Mouse (Mus musculus) liver, embryonic 12.5 days (tissue): ENCODE measurements around the gene Gm9970. TPM values are rescaled to one million over a fixed set of nuclear protein-coding genes. Genes with fewer than 3 reads are reported as not detected.
A peak's percentile ranks its signal among the peaks of the same experiment; 100 is the strongest.
"Not testable (repeated sequence)": the region's sequence is repeated elsewhere in the genome, so short reads cannot be mapped to it uniquely, and the experiment has no call there.

Experiments used
- ATAC-seq: fragments of 200-750 bp; cut with Nextera tagmentation; 2 replicates; pipeline ENCODE4 v1.8.0; 2017; ENCODE audit warnings: moderate number of reproducible peaks, mild to moderate bottlenecking, moderate library complexity
- H3K27ac ChIP-seq: fragments of 300-500 bp; sonication (generic); 2 replicates; pipeline ENCODE4 v1.5.1; 2016; ENCODE audit warnings: mild to moderate bottlenecking
- H3K27me3 ChIP-seq: fragments of 300-500 bp; sonication (generic); replicated peaks from 2 replicates; pipeline ENCODE4 v1.6.1; 2016; ENCODE audit warnings: mild to moderate bottlenecking, moderate library complexity
- H3K36me3 ChIP-seq: fragments of 300-500 bp; sonication (generic); 2 replicates; pipeline ENCODE4 v1.6.1; 2016; ENCODE audit warnings: mild to moderate bottlenecking, moderate library complexity
- H3K4me1 ChIP-seq: fragments of 300-500 bp; sonication (generic); 2 replicates; pipeline ENCODE4 v1.6.1; 2016
- H3K4me2 ChIP-seq: fragments of 300-500 bp; sonication (generic); 2 replicates; pipeline ENCODE4 v1.6.1; 2016; ENCODE audit warnings: mild to moderate bottlenecking, moderate library complexity
- H3K4me3 ChIP-seq: fragments of 300-500 bp; sonication (generic); 2 replicates; pipeline ENCODE4 v1.5.1; 2016; ENCODE audit warnings: mild to moderate bottlenecking, moderate library complexity
- H3K9ac ChIP-seq: fragments of 300-500 bp; sonication (generic); 2 replicates; pipeline ENCODE4 v1.6.1; 2016; ENCODE audit warnings: mild to moderate bottlenecking, moderate library complexity
- H3K9me3 ChIP-seq: fragments of 300-500 bp; sonication (generic); replicated peaks from 2 replicates; pipeline ENCODE4 v1.6.1; 2016; ENCODE audit warnings: mild to moderate bottlenecking, moderate library complexity
- WGBS: fragments of 180-500 bp; shearing (Covaris S2); methylation state at CpG from one replicate; pipeline ENCODE4 v1.1.7; 2016; ENCODE audit not compliant: insufficient replicate concordance; 5-methylcytosine and 5-hydroxymethylcytosine counted together
- polyA plus RNA-seq: library from polyadenylated mRNA; unstranded; fragments of >200 nt; fragmentation: Nextera tagmentation; extraction: Ambion mirVana; gene quantifications from 2 replicates; pipeline ENCODE4 v1.2.1, GENCODE M21; 2016

Gene Gm9970
- polyA plus RNA-seq, 1 experiment from 2014 or later: not detected

- H3K4me2 ChIP-seq: peak overlapping the region; percentile 91
- H3K9ac ChIP-seq: peak overlapping the region; percentile 99
- H3K27ac ChIP-seq: peak overlapping the region; percentile 86
- no peak for ATAC-seq
- WGBS: 12% methylated on average over 11 of the region's 11 CpGs
- H3K27me3 ChIP-seq: no peaks in the 10 kb centered on the region
- H3K36me3 ChIP-seq: peaks cover 2% of the 10 kb centered on the region
- peaks cover 39% of the 10 kb centered on the region for H3K4me1 ChIP-seq
- H3K9me3 ChIP-seq: no peaks in the 10 kb centered on the region
- H3K4me3 ChIP-seq: peak overlapping the region; percentile 99
Observed at GRCm38 (mm10) chr5:31221304-31221945, 19.6 kb downstream of the Gm9970 start.

GRCm38 (mm10) chr5:31220448-31221303 lies 20.4 kb downstream of the Gm9970 start, which contains the start of gene Ppm1g:
Ppm1g (minus strand) TSS chr5:31220687.
- peaks cover 8% of the 10 kb centered on the region for H3K36me3 ChIP-seq
- no peaks in the 10 kb centered on the region for H3K27me3 ChIP-seq
- under 1% methylated on average over 70 of the region's 70 CpGs for WGBS
- H3K4me3 ChIP-seq: peak within 1 kb of the TSS; percentile 99
- H3K4me2 ChIP-seq: peak within 1 kb of the TSS; percentile 91
- peak; percentile 93 for ATAC-seq
- no peaks in the 10 kb centered on the region for H3K9me3 ChIP-seq
- H3K4me1 ChIP-seq: peaks cover 47% of the 10 kb centered on the region
- H3K27ac ChIP-seq: peak within 1 kb of the TSS; percentile 96
- H3K9ac ChIP-seq: peak within 1 kb of the TSS; percentile 99

DNA sequence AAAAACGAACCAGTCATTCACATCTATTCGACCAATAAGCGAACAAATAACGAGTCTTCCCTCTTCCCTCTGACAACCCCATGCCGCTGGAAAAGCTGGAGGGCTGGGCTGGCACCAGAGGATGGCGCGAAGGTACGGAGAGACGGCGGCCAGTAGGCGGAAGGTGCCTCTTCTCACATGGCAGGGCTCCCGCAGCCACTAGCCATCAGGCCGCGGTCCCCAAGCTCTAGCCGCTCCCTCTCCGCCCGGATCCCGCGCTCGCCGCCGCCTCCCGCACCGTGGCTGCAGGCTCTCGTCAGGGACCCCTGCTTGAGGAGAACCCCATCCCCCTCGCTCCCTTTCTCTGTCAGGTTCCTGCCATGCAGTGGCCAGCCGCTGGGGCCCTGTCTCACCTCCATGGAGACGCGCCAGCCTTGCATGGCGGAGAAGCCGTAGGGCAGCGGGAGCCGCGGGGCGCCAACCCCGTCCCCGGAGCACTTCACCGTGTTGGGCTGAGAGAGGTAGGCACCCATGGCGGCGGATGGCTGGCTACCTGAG lies 21.1 kb downstream of the Gm9970 start:
- Histone ChIP-seq H3K27ac (peak overlapping the region; percentile 96), H3K27me3 (no peaks in the 10 kb centered on the region), H3K9me3 (no peaks in the 10 kb centered on the region), H3K36me3 (peaks cover 10% of the 10 kb centered on the region), H3K4me2 (peak overlapping the region; percentile 91), H3K4me1 (peaks cover 52% of the 10 kb centered on the region), H3K9ac (peak overlapping the region; percentile 99), H3K4me3 (peak overlapping the region; percentile 99)
- under 1% methylated on average over 40 of the region's 40 CpGs for WGBS
- ATAC-seq: peak; percentile 48

DNA sequence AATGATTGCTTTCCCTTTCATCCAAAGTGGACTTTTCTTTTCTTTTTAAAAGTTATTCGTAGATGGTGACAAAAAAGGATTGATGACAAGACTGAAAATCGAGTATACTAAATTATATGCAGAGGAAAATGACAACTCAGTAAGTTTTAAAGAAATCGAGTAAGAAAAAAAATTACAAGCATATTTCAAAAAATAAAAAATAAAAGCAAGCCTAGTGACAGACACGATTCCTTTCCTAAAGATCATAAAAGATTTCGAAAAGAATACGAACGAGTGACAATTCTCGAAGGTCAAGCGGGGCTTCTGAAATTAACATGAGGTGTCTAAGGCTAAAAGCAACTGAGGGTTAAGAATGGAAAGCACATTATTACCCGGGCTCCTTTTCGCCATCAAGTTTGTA lies 21.6 kb downstream of the Gm9970 start:
- H3K4me3 ChIP-seq: peak overlapping the region; percentile 99
- H3K9me3 ChIP-seq: no peaks in the 10 kb centered on the region
- no peaks in the 10 kb centered on the region for H3K27me3 ChIP-seq
- peaks cover 57% of the 10 kb centered on the region for H3K4me1 ChIP-seq
- 1% methylated on average over 11 of the region's 11 CpGs for WGBS
- peak overlapping the region; percentile 96 for H3K27ac ChIP-seq
- peak overlapping the region; percentile 99 for H3K9ac ChIP-seq
- peaks cover 11% of the 10 kb centered on the region for H3K36me3 ChIP-seq
- no peak for ATAC-seq
- peak overlapping the region; percentile 91 for H3K4me2 ChIP-seq

GRCm38 (mm10) chr5:31219070-31219469 lies 22.0 kb downstream of the Gm9970 start:
- 2% methylated on average over 2 of the region's 2 CpGs for WGBS
- Histone ChIP-seq H3K27me3 (no peaks in the 10 kb centered on the region), H3K4me1 (peaks cover 61% of the 10 kb centered on the region), H3K4me2 (peak overlapping the region; percentile 91), H3K36me3 (peaks cover 15% of the 10 kb centered on the region), H3K9me3 (no peaks in the 10 kb centered on the region), H3K9ac (peak overlapping the region; percentile 99), H3K4me3 (peak overlapping the region; percentile 99), H3K27ac (peak overlapping the region; percentile 96)
- ATAC-seq: no peak

DNA sequence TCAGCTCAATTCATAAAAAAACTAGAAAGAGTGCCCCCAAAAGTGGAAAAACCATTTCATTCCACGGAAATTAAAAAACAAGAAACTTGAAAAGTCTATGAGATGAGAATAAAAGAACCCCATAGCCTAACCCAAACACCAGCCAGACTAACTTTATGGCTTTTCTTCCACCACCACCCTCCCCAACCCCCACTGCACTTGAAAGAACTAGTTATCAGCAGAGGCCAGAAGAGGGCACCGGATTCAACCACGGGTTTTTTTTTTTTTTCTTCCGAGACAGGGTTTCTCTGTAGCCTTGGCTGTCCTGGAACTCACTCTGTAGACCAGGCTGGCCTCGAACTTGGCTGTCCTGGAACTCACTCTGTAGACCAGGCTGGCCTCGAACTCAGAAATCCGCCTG lies 22.7 kb downstream of the Gm9970 start:
- peak overlapping the region; percentile 99 for H3K4me3 ChIP-seq
- no peaks in the 10 kb centered on the region for H3K9me3 ChIP-seq
- H3K36me3 ChIP-seq: peaks cover 19% of the 10 kb centered on the region
- 19% methylated on average over 7 of the region's 7 CpGs for WGBS
- peak overlapping the region; percentile 64 for H3K9ac ChIP-seq
- ATAC-seq: peak; percentile 55
- peaks cover 61% of the 10 kb centered on the region for H3K4me1 ChIP-seq
- H3K4me2 ChIP-seq: peak overlapping the region; percentile 91
- H3K27ac ChIP-seq: peak overlapping the region; percentile 96
- no peaks in the 10 kb centered on the region for H3K27me3 ChIP-seq

DNA sequence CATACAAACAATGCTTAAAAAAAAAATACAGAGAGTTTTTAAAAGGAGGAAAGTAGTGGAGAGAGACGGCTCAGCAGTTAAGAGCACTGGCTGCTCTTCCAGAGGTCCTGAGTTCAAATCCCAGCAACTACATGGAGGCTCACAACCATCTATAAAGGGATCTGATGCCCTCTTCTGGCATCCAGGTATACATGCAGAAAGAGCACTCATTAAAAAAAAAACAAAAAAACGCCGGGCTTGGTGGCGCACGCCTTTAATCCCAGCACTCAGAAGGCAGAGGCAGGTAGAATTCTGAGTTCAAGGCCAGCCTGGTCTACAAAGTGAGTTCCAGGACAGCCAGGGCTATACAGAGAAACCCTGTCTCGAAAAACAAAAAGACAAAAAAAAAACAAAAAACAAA lies 24.5 kb downstream of the Gm9970 start:
- not testable (repeated sequence) for ATAC-seq, H3K9me3 ChIP-seq, H3K9ac ChIP-seq, H3K4me2 ChIP-seq, H3K27me3 ChIP-seq, H3K4me3 ChIP-seq, H3K27ac ChIP-seq
- Histone ChIP-seq H3K4me1 (peaks cover 73% of the 10 kb centered on the region), H3K36me3 (peaks cover 19% of the 10 kb centered on the region)
- WGBS: 66% methylated on average over 6 of the region's 6 CpGs

DNA sequence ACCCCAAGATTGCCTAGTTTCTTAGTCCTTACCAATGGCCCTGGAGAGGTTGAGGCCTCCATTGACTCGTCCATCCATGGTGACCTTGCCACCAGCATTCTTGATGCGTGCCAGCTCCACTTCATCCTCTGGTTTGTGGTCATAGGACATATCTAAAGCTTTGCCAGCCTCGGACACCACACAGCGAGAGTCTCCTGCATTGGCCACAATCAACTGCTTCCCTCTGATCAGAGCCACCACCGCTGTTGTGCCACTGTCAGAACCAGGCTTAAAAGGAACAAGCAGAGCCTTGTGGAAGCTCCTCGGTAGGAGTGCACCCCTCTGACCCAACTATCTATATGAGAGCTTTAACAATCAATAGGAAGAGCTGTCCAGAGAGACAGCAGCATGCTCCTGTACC lies 36.6 kb downstream of the Gm9970 start:
- 86% methylated on average over 6 of the region's 6 CpGs for WGBS
- Histone ChIP-seq H3K27me3 (no peaks in the 10 kb centered on the region), H3K4me1 (peaks cover 31% of the 10 kb centered on the region), H3K4me2 (no peak overlapping the region), H3K9ac (no peak overlapping the region), H3K4me3 (no peak overlapping the region), H3K36me3 (peaks cover 80% of the 10 kb centered on the region), H3K9me3 (peaks cover 5% of the 10 kb centered on the region), H3K27ac (no peak overlapping the region)
- no peak for ATAC-seq

GRCm38 (mm10) chr5:31203866-31204265 lies 37.2 kb downstream of the Gm9970 start:
- Histone ChIP-seq H3K9ac (no peak overlapping the region), H3K36me3 (peaks cover 85% of the 10 kb centered on the region), H3K4me1 (peaks cover 36% of the 10 kb centered on the region), H3K4me2 (no peak overlapping the region), H3K27me3 (no peaks in the 10 kb centered on the region), H3K27ac (0 out of 2 replicates have a peak overlapping the region, but pooled peaks have one; percentile 87), H3K4me3 (no peak overlapping the region), H3K9me3 (peaks cover 5% of the 10 kb centered on the region)
- WGBS: 82% methylated on average over 2 of the region's 2 CpGs
- no peak for ATAC-seq

DNA sequence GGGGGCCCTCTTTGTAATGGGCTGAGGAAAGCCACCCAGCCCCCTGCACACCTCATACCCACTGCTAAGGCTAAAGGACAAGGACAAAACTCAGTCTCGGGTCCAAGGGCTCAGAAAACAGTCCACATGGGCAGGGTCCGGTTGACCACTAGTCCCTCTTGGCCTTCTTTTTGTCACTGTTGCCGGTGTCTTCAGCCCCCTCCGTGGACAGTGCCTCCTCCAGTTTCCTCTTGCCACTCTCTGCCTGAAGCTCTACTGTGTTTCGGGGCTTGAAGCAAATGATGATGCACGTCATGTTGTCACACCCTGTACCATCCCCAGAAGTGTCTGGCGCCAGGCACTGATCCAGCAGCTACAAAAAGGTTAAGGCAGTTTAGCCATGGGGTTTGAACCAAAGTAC lies 38.1 kb downstream of the Gm9970 start:
- peak overlapping the region; percentile 80 for H3K4me3 ChIP-seq
- peak overlapping the region; percentile 87 for H3K27ac ChIP-seq
- WGBS: 79% methylated on average over 7 of the region's 7 CpGs
- peaks cover 5% of the 10 kb centered on the region for H3K9me3 ChIP-seq
- H3K27me3 ChIP-seq: no peaks in the 10 kb centered on the region
- peak overlapping the region; percentile 89 for H3K4me2 ChIP-seq
- peaks cover 85% of the 10 kb centered on the region for H3K36me3 ChIP-seq
- ATAC-seq: no peak
- H3K9ac ChIP-seq: peak overlapping the region; percentile 68; the same call in 1 of the 2 replicates
- H3K4me1 ChIP-seq: peaks cover 36% of the 10 kb centered on the region

GRCm38 (mm10) chr5:31201742-31202590 lies 39.1 kb downstream of the Gm9970 start, which contains the start of gene Zfp513:
Zfp513 (minus strand) TSS chr5:31202303.
- Histone ChIP-seq H3K27me3 (no peaks in the 10 kb centered on the region), H3K4me1 (peaks cover 36% of the 10 kb centered on the region), H3K4me2 (peak within 1 kb of the TSS; percentile 89), H3K9me3 (peaks cover 5% of the 10 kb centered on the region), H3K4me3 (peak within 1 kb of the TSS; percentile 80), H3K9ac (peak within 1 kb of the TSS; percentile 81), H3K36me3 (peaks cover 85% of the 10 kb centered on the region), H3K27ac (peak within 1 kb of the TSS; percentile 87)
- WGBS: under 1% methylated on average over 53 of the region's 53 CpGs
- ATAC-seq: peak; percentile 95
